Mouse (Mus musculus) olfactory bulb, adult 2 months (tissue): ENCODE results near the gene R3hdm4. TPM values are rescaled to one million over a fixed set of nuclear protein-coding genes. Genes with fewer than 3 reads are reported as not detected.
"Not testable (repeated sequence)": the region's sequence is repeated elsewhere in the genome, so short reads cannot be mapped to it uniquely, and the experiment has no call there.

Experiments used
- H3K27ac ChIP-seq: fragments of 200-500 bp; 2 replicates; pipeline ENCODE4 v1.5.1; 2012; ENCODE audit warnings: low read depth, low read length; ENCODE audit not compliant: insufficient read depth
- H3K4me1 ChIP-seq: fragments of 200-500 bp; 2 replicates; pipeline ENCODE4 v1.6.1; 2012; ENCODE audit warnings: low read length; ENCODE audit not compliant: control insufficient read depth, insufficient read depth
- H3K4me3 ChIP-seq: fragments of 200-500 bp; 2 replicates; pipeline ENCODE4 v1.5.1; 2012; ENCODE audit warnings: mild to moderate bottlenecking, low read depth, low read length, moderate library complexity; ENCODE audit not compliant: insufficient read depth
- CTCF ChIP-seq: fragments of 200-500 bp; IDR thresholded peaks from 2 replicates; pipeline ENCODE4 v1.5.1; 2012; ENCODE audit warnings: low read depth, mild to moderate bottlenecking, low read length, moderate library complexity; ENCODE audit not compliant: insufficient read depth
- POLR2A ChIP-seq: fragments of 200-500 bp; IDR thresholded peaks from 2 replicates; pipeline ENCODE4 v1.6.1; 2012; ENCODE audit warnings: mild to moderate bottlenecking, low read depth, low read length, moderate library complexity; ENCODE audit not compliant: insufficient read depth
- WGBS: fragments of 180-500 bp; shearing (Covaris S2); methylation state at CpG from one replicate; pipeline ENCODE4 v1.1.7; 2018; 5-methylcytosine and 5-hydroxymethylcytosine counted together
- polyA plus RNA-seq: library from polyadenylated mRNA; stranded (reverse); fragments of >200 nt; gene quantifications from 2 replicates; pipeline ENCODE4 v1.2.4, GENCODE M21; 2012; ENCODE audit warnings: low replicate concordance; ENCODE audit not compliant: missing spikeins, insufficient read depth, insufficient read length

The R3hdm4 gene
- polyA plus RNA-seq, 1 experiment: not detected

DNA sequence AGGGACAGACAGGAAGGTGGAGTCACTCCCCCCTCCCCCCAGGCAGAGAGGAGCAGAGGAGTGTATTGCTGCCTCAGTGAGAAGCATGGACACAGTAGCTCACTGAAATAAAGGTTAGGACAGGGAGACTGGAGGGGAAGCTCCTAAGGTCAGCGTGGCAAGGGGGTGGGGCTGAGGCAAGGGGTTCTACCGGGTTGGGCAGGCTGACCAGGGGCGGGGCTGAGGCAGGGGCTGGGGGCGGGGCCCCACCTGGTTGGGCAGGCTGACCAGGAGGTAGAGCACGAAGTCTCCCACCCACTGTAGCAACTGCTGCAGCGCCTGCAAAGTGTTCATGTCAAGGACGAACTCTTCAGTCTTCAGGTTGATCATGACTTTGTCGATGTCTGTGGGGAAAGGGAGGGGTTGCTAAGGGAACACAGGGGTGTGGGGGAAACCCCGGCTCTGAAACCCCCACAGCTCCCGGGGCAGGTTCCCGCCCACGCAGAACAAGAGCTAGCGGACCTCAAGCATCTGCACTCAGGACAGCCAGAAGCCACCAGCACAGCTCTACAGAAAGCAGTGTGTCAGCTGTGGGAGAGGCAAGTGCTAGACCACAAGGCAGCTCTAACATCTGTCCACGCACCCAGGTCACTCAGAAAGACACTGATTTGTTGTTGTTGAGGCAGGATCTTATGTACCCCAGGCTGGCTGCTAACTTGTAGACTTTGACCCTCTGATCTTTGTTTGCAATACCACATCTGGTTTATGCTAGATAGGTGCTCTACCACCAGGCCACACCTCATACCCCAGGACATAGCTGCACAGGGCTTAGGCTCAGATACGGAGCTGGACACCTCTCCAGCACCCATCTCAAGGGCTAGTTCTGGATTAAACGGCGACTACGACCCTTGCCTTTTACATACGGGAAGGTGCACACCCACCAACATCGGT, 23.4 kb downstream of the R3hdm4 start:
- no peak for TF ChIP-seq POLR2A
- TF ChIP-seq CTCF: no peak
- Histone ChIP-seq H3K27ac (no peak overlapping the region), H3K4me3 (no peak overlapping the region), H3K4me1 (peaks cover 43% of the 10 kb centered on the region)
- WGBS: 67% methylated on average over 20 of the region's 20 CpGs

DNA sequence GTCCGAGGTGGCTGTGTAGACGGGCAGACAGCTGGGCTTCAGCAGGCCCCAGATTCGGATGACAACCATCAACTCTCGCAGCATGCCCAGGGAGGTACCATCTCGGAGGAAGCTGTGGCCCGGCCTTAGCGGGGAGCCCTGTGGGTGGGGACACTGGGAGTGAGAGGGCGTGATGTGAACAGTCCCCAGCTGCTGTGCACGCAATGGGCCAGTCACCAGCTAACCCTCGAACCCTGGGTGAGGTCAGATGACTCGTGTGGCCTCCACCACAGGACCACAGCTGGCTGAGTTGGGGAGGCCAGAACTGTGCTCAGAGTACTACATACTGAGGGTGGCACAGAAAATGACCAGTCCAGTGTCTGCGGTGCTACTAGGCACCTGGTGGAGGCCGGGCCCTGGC, 24.2 kb downstream of the R3hdm4 start:
- Histone ChIP-seq H3K4me3 (no peak overlapping the region), H3K4me1 (peaks cover 36% of the 10 kb centered on the region), H3K27ac (no peak overlapping the region)
- TF ChIP-seq CTCF (no peak), POLR2A (no peak)
- WGBS: 78% methylated on average over 13 of the region's 13 CpGs

DNA sequence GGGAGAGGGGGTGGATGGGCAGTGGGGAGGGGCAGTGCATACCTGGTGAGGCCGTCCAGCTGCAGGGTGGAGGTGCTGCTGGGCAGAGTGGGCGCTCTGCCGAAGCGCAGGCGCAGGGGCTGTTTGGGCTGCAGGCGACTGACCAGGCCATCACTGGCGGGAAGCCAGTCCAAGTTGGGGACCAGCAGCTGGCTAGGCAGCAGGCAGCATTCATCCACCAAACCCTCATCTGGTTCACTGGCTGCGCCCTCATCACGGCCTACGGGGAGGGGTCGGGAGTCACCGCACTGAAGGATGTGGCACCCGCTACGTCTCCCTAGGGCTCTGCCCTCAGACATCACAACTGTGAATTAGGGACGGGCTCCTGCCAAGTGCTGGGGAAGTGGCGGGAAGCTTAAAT, 24.7 kb downstream of the R3hdm4 start:
- H3K27ac ChIP-seq: no peak overlapping the region
- TF ChIP-seq CTCF (no peak), POLR2A (no peak)
- peaks cover 32% of the 10 kb centered on the region for H3K4me1 ChIP-seq
- H3K4me3 ChIP-seq: no peak overlapping the region
- 75% methylated on average over 16 of the region's 16 CpGs for WGBS

DNA sequence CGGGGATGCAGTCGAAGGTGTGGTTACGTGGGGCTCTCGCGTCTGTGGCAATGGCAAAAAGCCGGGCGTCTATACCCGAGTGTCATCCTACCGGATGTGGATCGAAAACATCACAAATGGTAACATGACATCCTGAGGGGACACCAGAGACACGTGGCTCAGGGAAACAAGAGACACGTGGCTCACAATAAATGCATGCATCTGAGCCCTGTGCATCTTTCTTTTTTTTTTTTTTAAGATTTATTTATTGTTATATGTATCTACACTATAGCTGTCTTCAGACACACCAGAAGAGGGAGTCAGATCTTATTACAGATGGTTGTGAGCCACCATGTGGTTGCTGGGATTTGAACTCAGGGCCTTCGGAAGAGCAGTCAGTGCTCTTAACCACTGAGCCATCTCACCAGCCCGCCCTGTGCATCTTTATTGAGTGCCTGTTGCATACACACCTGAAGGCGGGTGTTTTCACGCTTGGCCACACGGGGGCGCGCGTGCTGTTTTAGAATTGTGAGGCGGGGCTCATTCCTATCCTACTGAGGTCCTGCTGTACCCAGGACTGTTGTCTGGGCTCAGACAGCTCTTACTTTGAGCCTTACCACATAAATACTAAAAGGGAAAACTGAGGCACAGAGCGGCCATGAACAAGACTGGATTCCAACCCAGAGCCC, 28.4 kb downstream of the R3hdm4 start:
- TF ChIP-seq CTCF: peak; percentile 85
- H3K4me1 ChIP-seq, H3K27ac ChIP-seq, H3K4me3 ChIP-seq: not testable (repeated sequence)
- WGBS: 42% methylated on average over 22 of the region's 22 CpGs

DNA sequence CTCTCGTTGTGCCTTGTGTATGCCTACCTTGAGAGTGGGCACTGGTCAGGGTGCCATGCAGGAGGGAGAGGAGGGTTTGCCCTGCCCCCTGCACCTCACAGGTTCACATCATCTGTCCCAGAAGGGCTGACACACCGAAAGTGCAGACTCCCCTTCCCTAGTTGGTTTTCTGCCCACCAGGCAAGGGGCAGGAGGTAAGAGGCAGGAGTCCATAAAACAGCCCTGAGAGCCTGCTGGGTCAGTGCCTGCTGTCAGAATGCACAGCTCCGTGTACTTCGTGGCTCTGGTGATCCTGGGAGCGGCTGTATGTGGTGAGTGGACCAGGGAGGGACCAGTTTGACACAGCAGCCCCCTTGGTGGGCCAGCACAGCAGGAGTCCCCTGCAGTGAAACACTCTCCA, 30.3 kb downstream of the R3hdm4 start, which contains the start of gene Cfd:
Cfd (plus strand) TSS at position 184 of the 400 bp plus-strand sequence.
- Histone ChIP-seq H3K4me3 (no peak within 1 kb of the TSS), H3K27ac (no peak within 1 kb of the TSS), H3K4me1 (no peaks in the 10 kb centered on the region)
- WGBS: 40% methylated on average over 5 of the region's 5 CpGs
- TF ChIP-seq POLR2A: no peak

GRCm38 (mm10) chr10:79889386-79889785, 31.6 kb downstream of the R3hdm4 start:
- WGBS: 84% methylated on average over 2 of the region's 2 CpGs
- Histone ChIP-seq H3K4me3 (no peak overlapping the region), H3K4me1 (no peaks in the 10 kb centered on the region), H3K27ac (no peak overlapping the region)
- TF ChIP-seq CTCF (no peak), POLR2A (no peak)

DNA sequence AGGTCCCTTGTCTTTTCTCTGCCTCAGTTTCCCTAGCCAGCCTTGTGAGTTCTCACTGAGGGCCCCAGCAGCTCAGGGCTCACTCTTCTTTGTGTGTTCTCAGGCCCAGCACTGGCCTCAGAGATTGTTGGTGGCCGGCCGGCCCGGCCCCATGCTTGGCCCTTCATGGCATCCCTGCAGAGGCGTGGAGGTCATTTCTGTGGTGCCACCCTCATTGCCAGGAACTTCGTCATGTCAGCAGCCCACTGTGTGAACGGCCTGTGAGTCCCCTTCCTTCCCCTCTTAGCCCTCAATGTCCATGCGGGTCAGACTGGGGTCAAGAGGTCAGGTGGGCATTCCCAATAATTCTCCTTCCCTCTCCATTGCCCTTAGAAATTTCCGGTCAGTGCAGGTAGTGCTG, 34.4 kb downstream of the R3hdm4 start:
- no peak for TF ChIP-seq POLR2A
- TF ChIP-seq CTCF: no peak
- Histone ChIP-seq H3K4me1 (peaks cover 13% of the 10 kb centered on the region), H3K27ac (no peak overlapping the region), H3K4me3 (no peak overlapping the region)
- 86% methylated on average over 8 of the region's 8 CpGs for WGBS

DNA sequence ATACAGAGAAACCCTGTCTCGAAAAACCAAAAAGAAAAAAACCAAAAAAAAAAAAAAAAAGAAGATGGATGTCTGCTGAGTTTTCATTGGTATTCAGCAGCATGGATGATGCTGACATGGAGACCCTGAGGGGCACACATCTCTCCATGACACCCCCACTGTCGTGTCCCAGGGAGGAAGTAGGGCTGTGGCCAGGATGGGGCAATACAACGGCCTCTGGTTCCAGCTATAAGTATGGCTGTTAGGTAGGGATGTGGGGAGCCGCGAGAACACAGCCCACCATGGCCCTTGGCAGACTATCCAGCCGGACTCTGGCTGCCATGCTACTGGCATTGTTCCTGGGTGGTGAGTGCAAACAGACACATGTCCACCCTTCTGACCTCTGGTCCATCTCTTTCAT, 35.0 kb downstream of the R3hdm4 start, which contains the start of gene Elane:
Elane (plus strand) TSS at position 194 of the 400 bp plus-strand sequence.
- Histone ChIP-seq H3K27ac (no peak within 1 kb of the TSS), H3K4me1 (peaks cover 14% of the 10 kb centered on the region), H3K4me3 (no peak within 1 kb of the TSS)
- TF ChIP-seq CTCF (no peak), POLR2A (no peak)
- 84% methylated on average over 6 of the region's 6 CpGs for WGBS

- H3K4me1 ChIP-seq: peaks cover 21% of the 10 kb centered on the region
- H3K27ac ChIP-seq, H3K4me3 ChIP-seq: not testable (repeated sequence)
- WGBS: 76% methylated on average over 3 of the region's 3 CpGs
Observed at GRCm38 (mm10) chr10:79884938-79885337, 36.1 kb downstream of the R3hdm4 start.

- no peak overlapping the region for H3K4me3 ChIP-seq
- H3K27ac ChIP-seq: no peak overlapping the region
- no peak for TF ChIP-seq CTCF
- no peak for TF ChIP-seq POLR2A
- WGBS: 35% methylated on average over 4 of the region's 4 CpGs
- peaks cover 22% of the 10 kb centered on the region for H3K4me1 ChIP-seq
Observed at GRCm38 (mm10) chr10:79884446-79884845, 36.6 kb downstream of the R3hdm4 start.
